Mouse (Mus musculus): ENCODE data around the gene Zfp334. TPM values are rescaled to one million over a fixed set of nuclear protein-coding genes. Genes with fewer than 3 reads are reported as not detected.
A peak's percentile ranks its signal among the peaks of the same experiment; 100 is the strongest.

Zfp334 gene
- total and polyA plus RNA-seq, 2 experiments from 2014 or later = 3.9 to 14.8 TPM

DNA sequence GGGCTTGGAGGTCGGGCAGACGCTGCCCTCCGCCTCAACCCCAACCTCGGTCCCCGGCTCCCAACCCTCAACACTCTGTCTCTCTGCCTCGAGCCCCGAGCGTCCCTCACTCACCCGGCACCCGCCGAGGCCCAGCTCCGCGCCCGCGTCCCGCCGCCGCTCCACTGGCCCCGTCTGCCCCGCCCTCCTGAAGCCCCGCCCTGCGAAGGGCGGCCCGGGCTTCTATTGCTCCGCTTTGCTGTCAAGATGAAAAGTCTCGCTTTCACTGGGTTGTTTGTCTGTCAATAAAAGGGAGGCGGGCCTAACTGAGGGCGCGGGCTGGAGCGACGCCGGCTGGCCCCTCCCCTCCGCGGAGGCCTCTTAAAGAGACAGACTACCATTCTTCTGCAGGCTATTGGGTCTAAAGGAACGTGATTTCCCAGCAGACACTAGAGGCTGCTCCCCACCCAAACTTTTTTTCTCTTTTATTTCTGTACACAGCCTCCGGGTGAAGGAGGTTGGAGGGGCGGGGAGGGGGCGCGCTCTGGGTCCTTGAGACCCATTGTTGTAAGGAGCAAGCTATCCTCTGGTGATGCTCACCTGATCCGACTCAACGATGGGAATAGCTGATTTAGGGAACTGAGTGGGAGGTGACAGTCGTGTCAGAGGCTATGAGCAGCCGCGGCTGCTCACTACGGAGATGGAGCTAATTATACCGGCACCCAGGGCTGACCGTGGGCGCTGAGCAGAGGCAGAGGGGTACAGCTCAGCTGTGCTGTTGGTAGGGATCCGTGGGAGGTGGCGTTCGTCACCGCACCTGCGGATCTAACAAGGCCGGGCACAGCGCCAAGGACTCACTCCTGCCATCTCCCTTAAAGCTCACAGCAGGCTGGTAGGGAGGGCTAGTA lies 61.5 kb downstream of the Zfp334 start, which contains the start of gene Elmo2:
TSS of gene Elmo2 (minus strand) at position 176 of the 887 bp plus-strand sequence.
- H3K9ac ChIP-seq (replicated peaks; ENCODE audit: low read length) = peak within 1 kb of the TSS; percentile 89
- peak within 1 kb of the TSS; percentile 94 for H3K4me2 ChIP-seq (ENCODE audit: low read depth, low read length)
- H3K27ac ChIP-seq = peak within 1 kb of the TSS; percentile 85
- peaks cover 35% of the 10 kb centered on the region for H3K4me1 ChIP-seq (ENCODE audit: insufficient read depth, low read length)
- no peaks in the 10 kb centered on the region for H3K9me3 ChIP-seq (ENCODE audit: low read length)
- H3K4me3 ChIP-seq (ENCODE audit: low read length) = peak within 1 kb of the TSS; percentile 90
- H3K27me3 ChIP-seq (ENCODE audit: insufficient read depth, low read length) = no peaks in the 10 kb centered on the region
- DNase-seq (ENCODE audit: low spot score) (peak; percentile 98), ATAC-seq (peak; percentile 98)
- TF ChIP-seq CTCF (IDR thresholded peaks at IDR 0.05; ENCODE audit: low read depth) = no peak
- no peaks in the 10 kb centered on the region for H3K36me3 ChIP-seq (ENCODE audit: insufficient read depth, low read length)
- 4% methylated on average over 52 of the region's 55 CpGs for WGBS

GRCm38 (mm10) chr2:165325521-165326303 lies 62.3 kb downstream of the Zfp334 start:
- no peaks in the 10 kb centered on the region for H3K9me3 ChIP-seq (ENCODE audit: low read length)
- peak; percentile 34 for DNase-seq (ENCODE audit: low spot score)

More at GRCm38 (mm10) chr2:165325521-165326303, 62.3 kb downstream of the Zfp334 start:
- Histone ChIP-seq H3K4me2 (ENCODE audit: low read depth, low read length) (peak overlapping the region; percentile 94), H3K4me3 (ENCODE audit: low read length) (peak overlapping the region; percentile 90), H3K4me1 (ENCODE audit: insufficient read depth, low read length) (peaks cover 43% of the 10 kb centered on the region), H3K27me3 (ENCODE audit: insufficient read depth, low read length) (no peaks in the 10 kb centered on the region), H3K36me3 (ENCODE audit: insufficient read depth, low read length) (no peaks in the 10 kb centered on the region), H3K27ac (peak overlapping the region; percentile 81), H3K9ac (replicated peaks; ENCODE audit: low read length) (peak overlapping the region; percentile 89)
- under 1% methylated on average over 30 of the region's 30 CpGs for WGBS
- ATAC-seq = peak; percentile 16
- TF ChIP-seq CTCF (IDR thresholded peaks at IDR 0.05; ENCODE audit: low read depth) = no peak

Other genes starting within 250 kb of the Zfp334 start
- 47.3 and 53.4 TPM in 2 replicates for gene Cdh22, start 153.4 kb downstream of the Zfp334 start, total RNA-seq (2014; rRNA removed)
- 16.5 and 19.2 TPM in 2 replicates for gene Cdh22, start 153.4 kb downstream of the Zfp334 start, polyA plus RNA-seq (2015; fragmentation: Nextera tagmentation; extraction: Ambion mirVana)
- 97.1 and 120 TPM in 2 replicates for gene Slc35c2, start 100.4 kb downstream of the Zfp334 start, total RNA-seq (2014; rRNA removed)
- gene Slc35c2, start 100.4 kb downstream of the Zfp334 start, polyA plus RNA-seq (2015; fragmentation: Nextera tagmentation; extraction: Ambion mirVana) = 65.7 and 68.1 TPM in 2 replicates
- gene Elmo2, start 61.8 kb downstream of the Zfp334 start, total RNA-seq (2014; rRNA removed) = 99.4 and 105 TPM in 2 replicates
- 68.9 and 71.8 TPM in 2 replicates for gene Elmo2, start 61.8 kb downstream of the Zfp334 start, polyA plus RNA-seq (2015; fragmentation: Nextera tagmentation; extraction: Ambion mirVana)
- gene Zfp663, start 19.5 kb downstream of the Zfp334 start, total RNA-seq (2014; rRNA removed) = 0.47 and 3.8 TPM in 2 replicates
- gene Zfp663, start 19.5 kb downstream of the Zfp334 start, polyA plus RNA-seq (2015; fragmentation: Nextera tagmentation; extraction: Ambion mirVana) = 2.2 and 2.3 TPM in 2 replicates
- 0.05 TPM in 1 of 2 replicates, not detected in the other for gene Ocstamp, start 12.1 kb upstream of the Zfp334 start, total RNA-seq (2014; rRNA removed)
- 0.05 TPM in 1 of 2 replicates, not detected in the other for gene Ocstamp, start 12.1 kb upstream of the Zfp334 start, polyA plus RNA-seq (2015; fragmentation: Nextera tagmentation; extraction: Ambion mirVana)
- gene Slc13a3, start 85.0 kb upstream of the Zfp334 start, total RNA-seq (2014; rRNA removed) = 25.2 and 29.3 TPM in 2 replicates
- gene Slc13a3, start 85.0 kb upstream of the Zfp334 start, polyA plus RNA-seq (2015; fragmentation: Nextera tagmentation; extraction: Ambion mirVana) = 15.5 and 17.8 TPM in 2 replicates
- gene Trp53rka, start 105.1 kb upstream of the Zfp334 start, total RNA-seq (2014; rRNA removed) = 39.7 and 41.2 TPM in 2 replicates
- 35.0 and 35.7 TPM in 2 replicates for gene Trp53rka, start 105.1 kb upstream of the Zfp334 start, polyA plus RNA-seq (2015; fragmentation: Nextera tagmentation; extraction: Ambion mirVana)
- 4.5 and 4.9 TPM in 2 replicates for gene Slc2a10, start 115.5 kb upstream of the Zfp334 start, total RNA-seq (2014; rRNA removed)
- gene Slc2a10, start 115.5 kb upstream of the Zfp334 start, polyA plus RNA-seq (2015; fragmentation: Nextera tagmentation; extraction: Ambion mirVana) = 2.8 and 3.1 TPM in 2 replicates
- gene Eya2, start 206.8 kb upstream of the Zfp334 start, total RNA-seq (2014; rRNA removed) = 12.1 and 20.1 TPM in 2 replicates
- gene Eya2, start 206.8 kb upstream of the Zfp334 start, polyA plus RNA-seq (2015; fragmentation: Nextera tagmentation; extraction: Ambion mirVana) = 9.9 and 10.0 TPM in 2 replicates

Data from hindbrain, postnatal 0 days (tissue).